Mouse (Mus musculus): ENCODE measurements at regions not wholly inside any gene's neighbourhood (a gene's known extent, or its start where the extent isn't known, plus 50 kb on each side); places are given as distances from the start of the nearest gene placed in this dataset.

DNA sequence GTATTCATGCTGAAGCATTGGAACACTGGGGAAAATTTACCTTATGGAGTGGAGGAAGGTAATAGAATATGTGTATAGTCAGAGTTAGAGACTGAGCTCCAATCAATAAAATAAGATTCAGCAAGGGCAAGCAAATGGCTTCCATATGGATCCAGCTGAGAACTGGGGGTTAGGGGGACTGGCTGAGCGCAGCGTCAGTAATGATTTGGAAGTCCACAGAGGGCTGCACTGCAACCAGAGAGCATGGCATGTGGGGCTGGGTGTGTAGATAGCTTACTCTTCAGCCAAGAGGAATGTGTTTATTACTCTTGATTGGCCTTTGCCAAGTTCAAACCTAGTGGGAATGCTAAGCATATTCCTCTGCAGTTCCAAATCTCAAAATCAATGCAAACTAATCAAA, 55.8 kb upstream of the Ccn6 start:
- TF ChIP-seq GATA1 (IDR thresholded peaks at IDR 0.05; ENCODE audit: borderline replicate concordance, low read length), result no peak
- TF ChIP-seq FLI1 (IDR thresholded peaks at IDR 0.05; ENCODE audit: low read length), result no peak
